Mouse (Mus musculus): ENCODE measurements around the gene Slc2a9. TPM values are rescaled to one million over a fixed set of nuclear protein-coding genes. Genes with fewer than 3 reads are reported as not detected.
A peak's percentile ranks its signal among the peaks of the same experiment; 100 is the strongest.

Slc2a9 gene
- total and polyA plus RNA-seq, 2 experiments from 2014 or later, result 0.93 to 1.3 TPM

DNA sequence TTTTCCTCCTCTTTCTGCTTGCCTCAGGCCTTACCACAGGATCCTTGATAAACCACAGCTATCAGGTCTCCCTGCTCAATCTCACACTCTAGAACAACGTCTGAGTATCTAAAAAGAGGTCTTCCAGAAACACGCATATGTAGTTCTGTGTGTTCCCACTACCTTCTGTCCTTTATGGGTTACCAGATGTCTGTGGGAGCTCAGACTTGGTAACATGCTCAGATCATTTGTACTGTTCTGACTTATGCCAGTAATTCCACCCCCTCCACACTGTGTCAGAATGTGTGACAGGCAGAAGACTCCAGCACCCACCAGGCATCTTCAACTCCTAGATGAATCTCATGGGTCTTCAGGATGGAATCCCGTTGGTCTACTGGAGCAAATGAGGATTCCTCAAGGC is 146.0 kb downstream of the Slc2a9 start:
- DNase-seq (ENCODE audit: low spot score) (no peak), ATAC-seq (ENCODE audit: low FRiP score) (no peak)
- Histone ChIP-seq H3K4me3 (ENCODE audit: low read depth, low read length) (no peak overlapping the region), H3K36me3 (ENCODE audit: insufficient read depth, low read length) (no peaks in the 10 kb centered on the region), H3K9ac (replicated peaks; ENCODE audit: low read length, poor library complexity, severe bottlenecking) (no peak overlapping the region), H3K4me2 (ENCODE audit: low read depth, low read length, poor library complexity, severe bottlenecking) (no peak overlapping the region), H3K27me3 (ENCODE audit: insufficient read depth, low read length) (no peaks in the 10 kb centered on the region), H3K4me1 (ENCODE audit: insufficient read depth, low read length) (no peaks in the 10 kb centered on the region), H3K9me3 (ENCODE audit: low read length) (no peaks in the 10 kb centered on the region), H3K27ac (ENCODE audit: low read depth, low read length) (no peak overlapping the region)
- WGBS, result 84% methylated on average over 3 of the region's 3 CpGs
- no peak for TF ChIP-seq CTCF (IDR thresholded peaks at IDR 0.05)

DNA sequence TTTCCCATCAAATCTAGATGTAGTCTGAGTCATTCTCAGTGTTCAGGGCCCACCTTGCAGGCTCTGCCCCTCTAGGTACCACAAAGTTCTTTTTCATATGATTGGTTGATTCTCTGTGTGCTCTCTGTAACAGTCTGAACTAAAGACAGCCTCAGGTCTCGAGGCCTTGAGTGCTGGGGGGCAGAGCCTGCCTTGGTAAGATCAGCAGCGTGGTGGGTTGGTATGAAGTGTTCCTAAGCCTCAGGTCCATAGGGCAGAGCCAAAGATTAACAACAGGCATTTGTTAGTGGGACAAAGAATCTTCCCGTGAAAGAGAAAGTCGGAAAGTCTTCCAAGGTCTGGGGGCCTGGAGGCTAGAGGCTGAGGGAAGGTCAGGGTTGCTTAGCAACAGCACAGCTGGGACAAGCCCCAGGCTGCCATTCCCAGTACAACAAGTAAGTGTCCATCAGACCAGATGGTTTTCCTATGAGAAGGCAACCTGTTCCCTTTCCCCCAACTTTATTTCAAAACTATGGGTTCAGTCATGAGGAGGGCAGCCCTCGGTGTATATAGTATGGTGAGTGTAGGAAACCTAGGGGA is 152.5 kb downstream of the Slc2a9 start:
- TF ChIP-seq CTCF (IDR thresholded peaks at IDR 0.05), result no peak
- no peak overlapping the region for H3K4me3 ChIP-seq (ENCODE audit: low read depth, low read length)
- no peak for DNase-seq (ENCODE audit: low spot score)
- H3K4me1 ChIP-seq (ENCODE audit: insufficient read depth, low read length), result no peaks in the 10 kb centered on the region; the same call in 1 of the 2 replicates
- H3K27me3 ChIP-seq (ENCODE audit: insufficient read depth, low read length), result no peaks in the 10 kb centered on the region
- no peak overlapping the region for H3K4me2 ChIP-seq (ENCODE audit: low read depth, low read length, poor library complexity, severe bottlenecking)
- 29% methylated on average over 5 of the region's 5 CpGs for WGBS
- no peaks in the 10 kb centered on the region for H3K9me3 ChIP-seq (ENCODE audit: low read length)
- ATAC-seq (ENCODE audit: low FRiP score), result no peak
- H3K36me3 ChIP-seq (ENCODE audit: insufficient read depth, low read length), result no peaks in the 10 kb centered on the region
- no peak overlapping the region for H3K9ac ChIP-seq (replicated peaks; ENCODE audit: low read length, poor library complexity, severe bottlenecking)
- H3K27ac ChIP-seq (ENCODE audit: low read depth, low read length), result no peak overlapping the region

DNA sequence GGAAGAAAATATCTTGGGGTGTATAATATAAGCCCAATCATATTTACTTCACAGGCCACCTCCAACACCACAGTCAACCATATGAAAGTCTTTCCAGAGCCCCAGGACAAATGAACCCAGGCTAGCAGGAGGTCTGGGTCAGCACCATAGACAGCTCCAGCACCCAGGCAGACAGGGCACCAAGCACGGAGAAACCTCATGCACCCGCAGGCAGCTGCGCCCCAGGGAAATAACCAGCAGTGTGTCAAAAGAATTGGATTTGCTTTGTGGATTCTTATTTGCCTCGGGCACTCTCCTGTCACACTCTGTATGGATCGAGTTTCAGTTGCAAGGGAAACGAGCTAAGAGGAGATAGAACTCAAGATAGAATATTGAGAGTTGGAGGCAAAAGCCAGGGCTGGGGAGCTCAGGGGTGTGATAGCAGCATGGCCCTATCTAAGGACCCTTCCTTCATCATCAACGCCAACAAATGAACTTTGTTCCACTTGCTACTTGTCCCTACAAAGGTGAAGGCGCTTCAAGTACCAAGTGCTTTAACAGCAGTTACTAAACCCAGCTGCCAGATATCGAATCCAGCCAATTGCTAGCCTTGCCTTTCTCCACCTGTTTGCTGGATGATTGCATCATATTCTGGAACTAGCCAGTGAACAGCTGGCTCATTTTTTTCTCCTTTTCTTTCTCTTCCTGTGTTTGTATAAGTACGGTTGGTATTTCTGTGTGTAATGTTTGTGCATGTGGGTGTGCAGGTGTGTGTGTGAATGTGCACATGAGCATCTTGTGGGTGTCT is 156.1 kb downstream of the Slc2a9 start:
- Histone ChIP-seq H3K9ac (replicated peaks; ENCODE audit: low read length, poor library complexity, severe bottlenecking) (no peak overlapping the region), H3K36me3 (ENCODE audit: insufficient read depth, low read length) (no peaks in the 10 kb centered on the region), H3K27ac (ENCODE audit: low read depth, low read length) (no peak overlapping the region), H3K9me3 (ENCODE audit: low read length) (no peaks in the 10 kb centered on the region), H3K4me2 (ENCODE audit: low read depth, low read length, poor library complexity, severe bottlenecking) (no peak overlapping the region), H3K27me3 (ENCODE audit: insufficient read depth, low read length) (no peaks in the 10 kb centered on the region), H3K4me3 (ENCODE audit: low read depth, low read length) (no peak overlapping the region), H3K4me1 (ENCODE audit: insufficient read depth, low read length) (no peaks in the 10 kb centered on the region; the same call in 1 of the 2 replicates)
- WGBS, result 32% methylated on average over 10 of the region's 10 CpGs
- no peak for ATAC-seq (ENCODE audit: low FRiP score)
- TF ChIP-seq CTCF (IDR thresholded peaks at IDR 0.05), result no peak
- DNase-seq (ENCODE audit: low spot score), result no peak

DNA sequence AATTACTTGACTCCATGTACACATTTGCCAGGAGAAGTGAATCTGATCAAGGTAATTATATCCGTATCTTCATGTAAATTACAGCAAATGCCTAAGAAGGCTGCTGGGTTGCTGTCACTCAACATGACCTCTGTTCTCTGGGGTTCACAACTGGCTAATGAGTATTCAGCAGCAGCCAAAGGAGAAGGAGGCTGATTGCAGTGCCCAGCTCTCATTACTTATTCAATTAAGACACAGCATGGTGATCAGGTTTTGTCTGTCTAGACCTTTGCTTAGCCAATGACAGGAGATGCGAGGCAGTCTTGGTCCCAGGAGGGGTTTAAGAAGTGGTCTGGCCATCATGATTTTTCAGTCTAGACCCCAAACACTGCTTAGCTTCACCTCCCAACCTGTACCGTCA is 159.8 kb downstream of the Slc2a9 start:
- Histone ChIP-seq H3K4me1 (ENCODE audit: insufficient read depth, low read length) (no peaks in the 10 kb centered on the region), H3K9ac (replicated peaks; ENCODE audit: low read length, poor library complexity, severe bottlenecking) (no peak overlapping the region), H3K4me3 (ENCODE audit: low read depth, low read length) (no peak overlapping the region), H3K27ac (ENCODE audit: low read depth, low read length) (no peak overlapping the region), H3K4me2 (ENCODE audit: low read depth, low read length, poor library complexity, severe bottlenecking) (no peak overlapping the region), H3K36me3 (ENCODE audit: insufficient read depth, low read length) (no peaks in the 10 kb centered on the region), H3K27me3 (ENCODE audit: insufficient read depth, low read length) (no peaks in the 10 kb centered on the region), H3K9me3 (ENCODE audit: low read length) (no peaks in the 10 kb centered on the region)
- ATAC-seq (ENCODE audit: low FRiP score), result no peak
- DNase-seq (ENCODE audit: low spot score), result no peak
- WGBS, result 59% methylated on average over 3 of the region's 3 CpGs
- TF ChIP-seq CTCF (IDR thresholded peaks at IDR 0.05), result no peak

DNA sequence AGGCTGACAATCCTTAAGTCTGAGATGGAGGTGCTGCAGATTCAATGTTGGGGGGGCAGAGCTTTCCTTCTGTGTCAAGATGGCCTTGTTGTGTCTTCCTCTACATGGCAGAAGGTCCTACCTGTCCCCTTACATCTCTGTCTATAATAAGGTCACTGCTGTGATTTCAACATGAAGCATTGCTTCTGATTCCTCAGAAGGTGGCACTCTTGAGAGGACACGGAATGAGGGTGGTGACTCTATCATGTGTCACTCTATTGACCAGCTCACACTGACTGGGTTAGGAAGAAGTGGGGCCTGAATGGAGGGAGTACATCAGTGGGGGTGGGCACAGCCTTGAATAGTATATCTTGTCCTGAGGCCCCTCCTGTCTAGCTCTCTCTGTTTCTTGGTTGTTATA is 168.4 kb downstream of the Slc2a9 start:
- ATAC-seq (ENCODE audit: low FRiP score), result no peak
- WGBS, result 26% methylated on average over 1 of the region's 1 CpGs
- H3K27me3 ChIP-seq (ENCODE audit: insufficient read depth, low read length), result no peaks in the 10 kb centered on the region

DNA sequence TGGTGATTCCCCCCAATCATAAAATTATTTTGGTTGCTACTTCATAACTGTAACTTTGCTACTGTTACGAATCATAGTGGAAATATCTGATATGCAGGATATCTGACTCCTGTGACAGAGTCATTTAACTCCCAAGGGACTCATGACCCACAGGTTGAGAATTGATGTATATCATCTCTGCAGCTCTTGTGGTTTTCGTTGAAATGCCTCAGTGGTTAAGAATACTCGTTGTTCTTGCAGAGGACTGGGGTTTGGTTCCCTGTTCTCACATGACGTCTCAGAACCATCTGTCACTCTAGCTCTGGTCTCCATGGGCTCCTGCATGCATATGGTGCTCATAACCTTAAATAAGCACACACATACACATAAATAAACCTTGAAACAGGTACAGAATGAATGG is 169.6 kb downstream of the Slc2a9 start:
- no peak overlapping the region for H3K9ac ChIP-seq (replicated peaks; ENCODE audit: low read length, poor library complexity, severe bottlenecking)
- TF ChIP-seq CTCF (IDR thresholded peaks at IDR 0.05), result no peak
- no peak overlapping the region for H3K27ac ChIP-seq (ENCODE audit: low read depth, low read length)
- H3K4me1 ChIP-seq (ENCODE audit: insufficient read depth, low read length), result no peaks in the 10 kb centered on the region
- 82% methylated on average over 4 of the region's 4 CpGs for WGBS
- ATAC-seq (ENCODE audit: low FRiP score) (no peak), DNase-seq (ENCODE audit: low spot score) (no peak)
- no peak overlapping the region for H3K4me3 ChIP-seq (ENCODE audit: low read depth, low read length)
- H3K9me3 ChIP-seq (ENCODE audit: low read length), result no peaks in the 10 kb centered on the region
- H3K4me2 ChIP-seq (ENCODE audit: low read depth, low read length, poor library complexity, severe bottlenecking), result no peak overlapping the region
- H3K27me3 ChIP-seq (ENCODE audit: insufficient read depth, low read length), result no peaks in the 10 kb centered on the region
- H3K36me3 ChIP-seq (ENCODE audit: insufficient read depth, low read length), result no peaks in the 10 kb centered on the region

More for the DNA sequence above, 168.4 kb downstream of the Slc2a9 start:
- no peaks in the 10 kb centered on the region for H3K9me3 ChIP-seq (ENCODE audit: low read length)
- H3K27ac ChIP-seq (ENCODE audit: low read depth, low read length), result no peak overlapping the region
- no peak overlapping the region for H3K9ac ChIP-seq (replicated peaks; ENCODE audit: low read length, poor library complexity, severe bottlenecking)
- no peak overlapping the region for H3K4me3 ChIP-seq (ENCODE audit: low read depth, low read length)
- DNase-seq (ENCODE audit: low spot score), result no peak
- no peaks in the 10 kb centered on the region for H3K36me3 ChIP-seq (ENCODE audit: insufficient read depth, low read length)
- TF ChIP-seq CTCF (IDR thresholded peaks at IDR 0.05), result peak; percentile 41
- H3K4me2 ChIP-seq (ENCODE audit: low read depth, low read length, poor library complexity, severe bottlenecking), result no peak overlapping the region
- no peaks in the 10 kb centered on the region for H3K4me1 ChIP-seq (ENCODE audit: insufficient read depth, low read length)
